Mouse (Mus musculus): Measurements from ENCODE around the gene Klhdc2.

- peak; percentile 74 for TF ChIP-seq POLR2A (IDR thresholded peaks at IDR 0.05; ENCODE audit: control insufficient read depth, low read depth, low read length)
- no peak for TF ChIP-seq CTCF (IDR thresholded peaks at IDR 0.05; ENCODE audit: control insufficient read depth, insufficient read depth, insufficient replicate concordance, low read depth, low read length)
Observed at GRCm38 (mm10) chr12:69296511-69297410, at the start of gene Klhdc2.
